ENCODE assay signal across 22 mouse cellular contexts in the genomic region with DNA sequence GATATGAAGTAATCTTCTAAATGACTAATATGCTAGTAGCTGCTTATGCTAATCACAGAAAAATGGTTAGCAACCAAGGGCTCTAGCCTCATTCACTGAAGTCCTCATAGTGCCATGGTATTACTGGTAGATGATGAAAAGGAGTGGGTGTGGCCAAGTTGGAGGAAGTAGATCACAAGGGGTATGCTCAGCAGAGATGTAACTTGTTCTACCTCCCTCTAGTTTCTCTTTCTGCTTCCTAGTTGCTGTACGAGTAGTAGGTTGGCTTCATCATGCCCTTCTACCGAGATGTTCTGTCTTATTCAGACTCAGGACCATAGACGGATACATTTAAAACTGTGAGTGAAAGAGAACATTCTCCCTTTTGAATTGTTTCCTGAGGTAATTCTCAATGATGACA.
"Had no signal": no experiment of that assay in that cellular context is flagged by ENCODE, and none has a peak within 500 bp of the region (broad histone marks: within the 10 kb centered on the region; RNA-seq: fewer than 3 reads in every experiment).

No protein-coding gene starts in this region.

- ATAC-seq: liver, postnatal 0 days; lung, postnatal 0 days; midbrain, embryonic 13.5 days; midbrain, embryonic 15.5 days had no signal

- H3K4me1 ChIP-seq: liver, embryonic 15.5 days; lung, embryonic 15.5 days; midbrain, embryonic 10.5 days; midbrain, embryonic 13.5 days; midbrain, embryonic 15.5 days; neural tube, embryonic 13.5 days; neural tube, embryonic 15.5 days; stomach, embryonic 15.5 days had no signal

- H3K27me3 ChIP-seq: liver, embryonic 15.5 days; lung, embryonic 15.5 days; midbrain, embryonic 13.5 days; midbrain, embryonic 15.5 days; neural tube, embryonic 13.5 days; neural tube, embryonic 15.5 days; stomach, embryonic 15.5 days had no signal

- H3K4me3 ChIP-seq: liver, embryonic 15.5 days; lung, embryonic 15.5 days; midbrain, embryonic 10.5 days; midbrain, embryonic 13.5 days; midbrain, embryonic 15.5 days; myocyte; neural tube, embryonic 13.5 days; neural tube, embryonic 15.5 days; stomach, embryonic 15.5 days had no signal

- H3K9me3 ChIP-seq: liver, embryonic 15.5 days; lung, embryonic 15.5 days; midbrain, embryonic 10.5 days; midbrain, embryonic 13.5 days; midbrain, embryonic 15.5 days; neural tube, embryonic 13.5 days; neural tube, embryonic 15.5 days; stomach, embryonic 15.5 days had no signal

- H3K27ac ChIP-seq: liver, embryonic 15.5 days; lung, embryonic 15.5 days; macrophage; midbrain, embryonic 10.5 days; midbrain, embryonic 13.5 days; midbrain, embryonic 15.5 days; neural tube, embryonic 13.5 days; neural tube, embryonic 15.5 days; stomach, embryonic 15.5 days; stomach, postnatal 0 days had no signal

- H3K36me3 ChIP-seq: liver, embryonic 15.5 days; lung, embryonic 15.5 days; midbrain, embryonic 10.5 days; midbrain, embryonic 13.5 days; midbrain, embryonic 15.5 days; neural tube, embryonic 13.5 days; neural tube, embryonic 15.5 days; stomach, embryonic 15.5 days had no signal

- H3K4me2 ChIP-seq: liver, embryonic 15.5 days; lung, embryonic 15.5 days; midbrain, embryonic 13.5 days; midbrain, embryonic 15.5 days; neural tube, embryonic 13.5 days; neural tube, embryonic 15.5 days; stomach, embryonic 15.5 days had no signal

- DNase-seq: liver, postnatal 0 days; lung, adult 2 months; lung, postnatal 14 days; lung, postnatal 36 days; retina, postnatal 1 day; right cerebral cortex, adult 18-20 months; right cerebral cortex, postnatal 25 days; thymus, adult 2 months; thymus, postnatal 25 days; thymus, postnatal 4 days had no signal

- H3K9ac ChIP-seq: liver, embryonic 15.5 days; liver, postnatal 0 days; lung, embryonic 15.5 days; midbrain, embryonic 13.5 days; midbrain, embryonic 15.5 days; neural tube, embryonic 13.5 days; neural tube, embryonic 15.5 days; stomach, embryonic 15.5 days had no signal
